Mouse (Mus musculus): ENCODE results near the gene Mmp25.

DNA sequence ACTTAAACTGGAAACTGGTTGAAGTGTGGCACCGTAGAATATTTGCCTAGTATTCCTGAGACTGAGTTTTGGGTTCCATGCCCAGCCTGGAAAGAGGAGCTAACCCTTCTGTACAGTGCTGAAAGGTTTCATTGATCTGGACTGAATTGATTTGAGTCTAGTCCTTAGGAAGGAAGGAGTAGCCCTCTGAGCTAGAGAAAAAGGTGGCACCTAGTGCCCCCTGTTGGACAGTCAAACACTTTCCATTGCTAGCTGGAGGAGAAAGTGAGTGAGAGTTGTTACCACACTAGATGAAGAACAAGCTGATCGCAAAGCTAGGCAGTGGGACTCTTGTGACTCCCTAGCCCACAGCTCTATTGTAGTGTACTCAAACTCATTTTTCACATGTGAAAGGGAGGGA lies 41.5 kb downstream of the Mmp25 start:
- TF ChIP-seq POLR2A (IDR thresholded peaks at IDR 0.05; ENCODE audit: insufficient read length, low read depth) (no peak), CEBPB (IDR thresholded peaks at IDR 0.05; ENCODE audit: insufficient read depth, poor library complexity, severe bottlenecking) (no peak), REST (IDR thresholded peaks at IDR 0.05; ENCODE audit: insufficient read depth, insufficient read length) (no peak), TCF3 (IDR thresholded peaks at IDR 0.05; ENCODE audit: insufficient read length, low read depth) (no peak), SRF (IDR thresholded peaks at IDR 0.05; ENCODE audit: control insufficient read depth, insufficient read length, low read depth) (no peak), USF1 (IDR thresholded peaks at IDR 0.05; ENCODE audit: low read depth) (no peak), E2F4 (IDR thresholded peaks at IDR 0.05; ENCODE audit: insufficient read depth) (no peak), POLR2AphosphoS2 (IDR thresholded peaks at IDR 0.05; ENCODE audit: insufficient read length, low read depth) (no peak)

Measured in myocyte (in vitro differentiated cells).